Mouse (Mus musculus): ENCODE measurements at regions not wholly inside any gene's neighbourhood (a gene's known extent, or its start where the extent isn't known, plus 50 kb on each side); places are given as distances from the start of the nearest gene placed in this dataset.

GRCm38 (mm10) chr7:36352761-36353160 lies 345.2 kb upstream of the Tshz3 start:
- DNase-seq, result no peak

DNA sequence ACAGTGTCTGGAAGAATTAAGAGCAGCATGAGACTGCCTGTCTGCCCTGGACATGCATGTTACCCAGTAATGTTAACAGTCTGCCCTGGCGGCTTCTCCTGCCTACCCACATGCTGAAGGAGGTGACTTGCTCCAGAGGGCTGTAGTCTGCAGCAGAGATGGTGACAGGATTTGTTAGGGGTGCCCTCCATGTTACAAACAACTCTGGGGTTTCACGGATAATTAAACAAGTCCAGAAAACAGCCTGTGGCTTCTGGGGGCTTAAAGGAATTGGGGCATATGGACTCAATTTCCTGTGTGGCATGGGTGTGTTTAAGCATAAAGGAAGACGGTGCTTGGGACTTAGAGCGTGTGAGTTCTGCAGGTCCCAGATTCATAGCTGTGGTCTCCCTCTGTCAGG lies 347.3 kb upstream of the Tshz3 start:
- no peak for DNase-seq

- DNase-seq, result no peak
Observed at GRCm38 (mm10) chr7:36348195-36348594, 349.7 kb upstream of the Tshz3 start.

DNA sequence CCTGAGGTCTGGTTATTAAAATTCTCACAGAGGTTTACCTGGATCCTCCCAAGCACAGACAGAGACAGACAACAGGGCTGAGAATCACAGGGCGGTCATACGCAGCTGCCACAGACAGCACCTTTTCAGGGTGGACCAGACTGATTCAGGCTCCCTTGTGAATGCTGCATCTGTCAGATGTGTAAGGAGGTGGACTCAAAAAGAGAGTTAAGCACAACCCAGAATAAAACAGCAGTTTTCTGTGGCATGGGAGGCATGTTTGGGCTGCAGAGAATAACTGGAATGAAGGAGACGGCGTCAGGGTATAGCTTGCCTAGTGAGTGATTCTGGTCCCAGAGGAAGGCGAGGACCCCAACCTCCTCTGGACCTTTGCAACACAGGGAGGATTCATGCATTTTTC lies 363.1 kb upstream of the Tshz3 start:
- no peak for DNase-seq

DNA sequence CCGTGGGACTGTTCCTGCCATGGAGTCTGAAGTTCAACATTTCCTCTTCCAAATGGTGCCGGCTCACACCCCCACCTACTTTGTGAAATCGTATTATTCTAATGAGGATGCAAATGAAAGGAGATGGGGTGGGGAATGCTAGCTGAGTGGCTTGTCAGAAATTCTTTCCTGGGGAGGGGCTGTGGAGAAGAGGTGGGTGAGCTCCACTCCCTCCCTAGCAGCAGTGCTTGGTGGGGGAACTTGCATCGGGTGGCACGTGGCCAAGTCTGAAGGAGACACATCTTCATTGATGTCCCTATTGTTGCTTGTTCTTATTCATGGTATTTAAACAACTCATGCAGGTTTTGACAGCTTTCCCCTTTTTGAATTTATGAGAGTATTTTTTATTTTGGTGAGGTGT lies 363.8 kb upstream of the Tshz3 start:
- DNase-seq, result no peak

DNA sequence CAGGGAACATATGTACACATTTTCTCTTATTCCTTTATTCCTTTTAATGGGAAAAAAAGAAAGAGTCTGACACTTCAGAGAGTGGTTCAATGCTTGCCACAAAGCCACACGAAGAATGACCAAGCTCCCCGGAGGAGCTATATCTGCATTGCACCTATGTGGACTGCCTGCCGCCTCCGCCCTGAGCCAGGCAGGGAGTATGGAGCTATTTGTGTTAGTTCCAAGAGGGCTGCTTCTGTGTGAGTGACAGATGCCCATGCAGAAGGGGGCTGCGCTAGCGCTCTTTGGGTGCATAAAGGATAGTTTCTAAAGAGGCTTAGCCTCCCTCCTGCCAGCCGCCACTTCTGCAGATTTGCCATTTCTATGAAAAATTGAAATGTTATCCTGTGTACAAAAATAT lies 365.3 kb upstream of the Tshz3 start:
- DNase-seq, result no peak

- DNase-seq, result no peak
Observed at GRCm38 (mm10) chr7:36328141-36328540, 369.8 kb upstream of the Tshz3 start.

- no peak for DNase-seq
Observed at GRCm38 (mm10) chr7:36324035-36324434, 373.9 kb upstream of the Tshz3 start.

DNA sequence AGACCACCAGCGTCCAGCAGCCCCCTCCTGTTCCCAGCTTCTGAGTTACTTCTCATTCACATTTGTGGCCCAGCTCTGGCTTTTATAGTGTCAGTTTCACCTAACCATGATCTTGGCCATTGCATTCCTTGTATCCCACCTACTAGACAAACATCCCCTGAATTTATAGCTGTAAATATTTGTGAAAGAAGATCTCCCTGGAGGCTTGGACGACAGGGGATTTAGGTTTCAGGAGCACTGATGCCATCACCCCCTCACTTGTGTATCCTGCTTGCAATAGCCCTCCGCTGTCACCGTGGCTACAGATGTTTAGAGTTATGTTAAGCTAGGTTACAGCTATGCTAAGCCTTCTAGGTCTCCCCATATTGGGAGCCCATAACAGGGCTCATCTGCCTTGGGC lies 375.7 kb upstream of the Tshz3 start:
- no peak for DNase-seq

GRCm38 (mm10) chr7:36317466-36318212 lies 380.3 kb upstream of the Tshz3 start:
- DNase-seq, result peak; percentile 64

DNA sequence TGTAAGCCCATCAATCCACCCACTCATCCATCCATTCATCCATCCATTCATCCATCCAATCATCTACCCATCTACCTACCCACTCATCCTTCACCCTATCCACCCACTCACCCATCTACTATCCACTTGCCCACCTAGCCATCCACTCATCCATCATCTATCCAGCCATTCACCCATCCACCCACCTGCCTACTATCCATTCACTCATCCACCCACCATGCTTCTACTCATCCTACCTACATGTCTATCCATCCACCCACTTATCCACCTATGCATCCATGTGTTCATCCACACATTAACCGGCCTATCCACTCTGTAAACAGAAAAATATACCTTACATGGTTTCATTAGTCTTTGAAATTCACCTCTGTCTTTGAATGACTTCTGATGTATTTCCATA lies 384.2 kb upstream of the Tshz3 start:
- no peak for DNase-seq

DNA sequence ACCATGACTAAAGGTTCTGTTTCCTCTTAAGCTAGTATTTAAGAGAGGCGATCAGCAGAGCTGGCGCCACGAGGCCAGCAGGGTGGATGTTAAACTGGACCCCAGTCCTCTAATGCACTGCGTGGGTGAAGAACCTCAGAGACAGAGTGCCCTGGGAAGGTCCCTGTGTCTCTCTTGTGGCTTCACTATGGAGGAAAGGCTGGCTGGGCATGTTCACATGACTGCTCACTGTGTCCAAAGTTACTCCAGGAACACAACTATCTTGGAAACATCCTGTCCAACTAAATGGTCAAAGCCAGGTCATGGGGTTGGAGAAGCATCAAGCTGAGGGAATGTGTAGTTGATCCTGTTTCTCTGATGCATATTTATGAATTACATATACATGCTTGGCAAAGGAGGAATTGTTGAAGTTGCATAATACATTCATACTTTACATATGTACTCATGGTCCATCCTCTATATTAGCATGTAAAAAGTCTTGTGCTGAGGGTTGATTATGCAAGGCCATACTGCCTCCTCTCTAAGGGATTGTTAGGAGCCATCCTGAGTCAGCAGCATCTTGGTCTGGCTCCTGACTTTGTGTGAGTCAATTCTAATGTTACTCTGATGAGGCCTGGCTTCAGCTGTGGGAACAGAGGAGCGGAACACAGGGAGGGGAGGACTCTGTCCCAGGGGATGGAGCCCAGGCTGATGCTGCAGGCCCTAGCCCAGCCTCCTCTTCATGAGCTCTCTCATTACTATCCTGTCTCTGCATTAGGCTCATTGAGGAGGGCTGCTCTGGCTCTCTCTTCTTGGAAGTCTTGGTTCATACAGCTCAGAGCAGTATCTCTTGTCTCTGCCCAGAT lies 387.9 kb upstream of the Tshz3 start:
- DNase-seq, result no peak

DNA sequence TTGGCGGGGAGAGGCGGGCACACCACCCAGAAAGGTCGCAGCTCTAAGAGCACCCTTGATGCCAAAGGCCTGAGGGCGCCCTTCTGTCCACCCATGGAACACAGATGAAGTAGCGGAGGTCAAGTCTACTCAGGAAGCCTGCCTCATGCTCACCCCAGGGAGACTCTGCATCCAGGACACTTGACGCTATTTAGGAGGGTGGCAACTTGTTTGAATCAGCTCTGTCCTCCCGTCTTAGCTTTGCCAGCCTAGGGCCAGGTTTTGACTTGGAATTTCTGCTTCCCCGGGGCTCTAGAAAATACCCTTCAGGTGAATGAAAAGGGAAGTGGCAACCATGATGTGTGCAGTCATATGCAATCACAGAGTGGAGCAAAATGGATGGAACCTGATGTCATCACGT lies 389.2 kb upstream of the Tshz3 start:
- DNase-seq, result no peak

GRCm38 (mm10) chr7:36308106-36308620 lies 389.8 kb upstream of the Tshz3 start:
- DNase-seq, result no peak

DNA sequence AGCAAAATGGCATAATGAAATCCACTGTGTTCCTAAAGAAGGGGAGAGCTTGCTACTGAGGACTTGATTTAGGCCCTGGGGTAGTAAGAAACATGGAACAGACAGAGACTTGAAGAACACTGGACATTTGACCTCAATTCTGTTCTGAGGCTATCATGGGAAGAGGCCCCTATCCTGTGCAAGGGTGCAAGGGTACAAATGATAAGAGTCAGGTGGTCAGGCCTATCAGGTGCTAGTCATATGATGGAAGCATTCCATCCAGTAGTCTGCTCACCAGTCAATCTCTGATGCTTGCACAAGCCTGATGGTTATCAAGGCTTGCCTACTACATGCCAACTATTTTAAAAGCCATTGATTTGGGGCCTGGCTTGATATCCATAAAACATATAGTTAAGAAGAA lies 420.6 kb upstream of the Tshz3 start:
- no peak for DNase-seq

DNA sequence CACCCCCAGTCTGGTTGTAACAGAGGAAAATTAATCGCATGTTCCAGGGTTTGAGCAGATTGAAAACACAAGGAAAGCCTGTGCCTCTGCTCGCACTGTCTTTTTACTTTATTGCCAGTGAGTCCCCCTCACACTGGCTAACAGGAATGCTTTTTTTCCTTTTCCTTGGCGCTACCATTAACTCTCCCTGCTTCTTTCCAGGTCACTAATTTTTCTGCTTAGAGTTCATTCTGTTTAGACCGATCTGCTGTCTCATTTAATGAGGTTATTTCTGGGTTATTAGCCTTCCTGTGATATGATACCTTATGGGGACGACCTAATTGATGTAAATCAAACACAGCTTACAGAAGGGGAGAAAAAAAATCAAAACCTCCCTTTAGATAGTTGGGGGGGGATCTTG lies 429.0 kb upstream of the Tshz3 start:
- no peak for DNase-seq

DNA sequence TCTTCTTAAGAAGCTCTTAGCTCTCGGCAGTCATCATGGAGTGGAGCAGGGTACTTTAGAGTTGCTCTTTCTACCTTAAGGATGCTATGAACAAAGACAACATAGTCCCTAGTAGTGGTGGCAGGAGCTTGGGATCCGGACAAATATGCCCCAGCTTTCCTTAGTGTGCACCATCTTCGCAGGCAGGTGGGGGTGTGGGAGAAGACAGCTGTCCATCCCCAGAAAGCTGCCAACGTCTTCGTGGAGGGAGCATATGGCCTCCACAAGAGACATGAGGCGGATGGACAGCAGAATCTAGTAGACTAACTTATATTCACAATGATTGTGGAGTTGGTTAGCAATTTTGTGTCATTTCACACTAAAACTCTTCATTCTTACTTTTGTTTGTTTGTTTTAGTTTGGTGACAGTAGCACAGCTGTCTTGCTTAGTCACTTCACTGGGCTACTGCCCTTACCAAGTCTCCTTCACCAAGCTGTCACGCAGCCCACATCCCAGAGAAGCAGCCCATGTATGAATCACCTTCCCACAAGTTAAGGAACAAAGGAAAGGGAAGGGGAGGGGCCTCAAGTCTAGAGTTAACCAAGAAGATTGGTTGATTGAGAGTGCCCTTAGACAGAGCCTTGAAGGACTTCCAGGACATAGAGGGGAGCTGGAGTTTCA lies 432.6 kb upstream of the Tshz3 start:
- no peak for DNase-seq

GRCm38 (mm10) chr7:36262124-36262710 lies 435.7 kb upstream of the Tshz3 start:
- peak; percentile 8 for DNase-seq

GRCm38 (mm10) chr7:36257102-36257501 lies 440.8 kb upstream of the Tshz3 start:
- DNase-seq, result peak; percentile 6

- DNase-seq, result peak; percentile 61
Observed at GRCm38 (mm10) chr7:36247356-36247755, 444.6 kb upstream of the Zfp507 start.

- DNase-seq, result no peak
Observed at GRCm38 (mm10) chr7:36236673-36237072, 433.9 kb upstream of the Zfp507 start.

GRCm38 (mm10) chr7:36229031-36229430 lies 426.2 kb upstream of the Zfp507 start:
- DNase-seq, result no peak

DNA sequence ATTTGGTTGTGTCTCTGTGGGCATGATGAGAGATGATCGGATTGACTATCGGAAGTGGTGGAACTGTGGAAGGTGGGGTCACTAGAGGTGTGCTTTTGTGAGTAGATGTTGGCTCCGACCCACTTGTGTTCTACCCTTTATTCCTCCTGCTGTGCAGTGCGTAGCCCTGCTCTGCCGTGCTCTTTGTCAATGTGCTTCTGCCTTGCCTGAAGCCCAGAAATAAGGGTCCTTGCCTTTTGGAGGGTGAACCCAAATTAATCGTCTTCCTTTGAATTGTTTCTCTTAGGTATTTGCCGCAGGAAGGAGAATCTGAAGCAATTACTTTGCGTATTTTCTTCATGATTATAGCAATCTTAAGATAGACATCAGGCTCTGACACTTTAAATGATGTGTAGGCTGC lies 421.6 kb upstream of the Zfp507 start:
- no peak for DNase-seq

All from lung, postnatal 10 days (tissue).